Mouse (Mus musculus) testis, adult 2 months (tissue): Measurements from ENCODE around the gene Fry. TPM values are rescaled to one million over a fixed set of nuclear protein-coding genes. Genes with fewer than 3 reads are reported as not detected.

Source experiments
- H3K27ac ChIP-seq: fragments of 200-500 bp; 2 replicates; pipeline ENCODE4 v1.5.1; 2012; ENCODE audit warnings: low read depth, low read length; ENCODE audit not compliant: control insufficient read depth, insufficient read depth
- H3K27me3 ChIP-seq: fragments of 200-500 bp; 2 replicates; pipeline ENCODE4 v1.6.1; 2012; ENCODE audit warnings: mild to moderate bottlenecking, low read length, moderate library complexity; ENCODE audit not compliant: control insufficient read depth, insufficient read depth
- H3K36me3 ChIP-seq: fragments of 200-500 bp; 2 replicates; pipeline ENCODE4 v1.6.1; 2012; ENCODE audit warnings: mild to moderate bottlenecking, low read length; ENCODE audit not compliant: control insufficient read depth, insufficient read depth
- H3K4me1 ChIP-seq: fragments of 200-500 bp; 2 replicates; pipeline ENCODE4 v1.6.1; 2012; ENCODE audit warnings: low read length; ENCODE audit not compliant: control insufficient read depth, insufficient read depth
- H3K4me3 ChIP-seq: fragments of 200-500 bp; 2 replicates; pipeline ENCODE4 v1.5.1; 2012; ENCODE audit warnings: low read depth, mild to moderate bottlenecking, low read length, moderate library complexity, mixed read lengths; ENCODE audit not compliant: control insufficient read depth
- CTCF ChIP-seq: fragments of 200-500 bp; IDR thresholded peaks from 2 replicates; pipeline ENCODE4 v1.5.1; 2012; ENCODE audit warnings: low read depth, mild to moderate bottlenecking, inconsistent platforms, low read length, moderate library complexity; ENCODE audit not compliant: control insufficient read depth, insufficient read depth, insufficient replicate concordance
- POLR2A ChIP-seq: fragments of 200-500 bp; IDR thresholded peaks from 2 replicates; pipeline ENCODE4 v1.6.1; 2012; ENCODE audit warnings: low read depth, mild to moderate bottlenecking, inconsistent platforms, low read length, moderate library complexity; ENCODE audit not compliant: control insufficient read depth
- polyA plus RNA-seq: library from polyadenylated mRNA; depleted of rRNA; stranded (reverse); fragments of >200 nt; gene quantifications from 2 replicates; pipeline ENCODE4 v1.2.3, GENCODE M21; 2012

Fry gene
- polyA plus RNA-seq, 1 experiment, result 8.4 TPM

DNA sequence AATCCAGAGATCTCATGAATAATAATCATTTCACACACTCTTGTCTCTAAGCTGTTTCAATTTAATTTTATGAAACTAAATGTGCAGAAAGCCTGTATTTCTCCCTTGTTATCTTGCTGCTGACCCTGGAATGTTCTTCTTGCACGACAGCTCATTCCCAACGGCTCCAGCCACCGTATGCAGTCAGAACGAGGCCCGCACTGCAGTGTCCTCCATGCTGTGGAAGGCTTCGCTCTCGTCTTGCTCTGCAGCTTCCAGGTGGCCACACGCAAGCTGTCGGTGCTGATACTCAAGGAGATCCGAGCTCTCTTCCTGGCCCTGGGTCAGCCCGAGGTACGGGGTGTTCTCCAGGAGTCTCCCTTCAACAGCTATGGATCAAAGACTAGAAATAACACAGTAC, 270.2 kb downstream of the Fry start:
- H3K36me3 ChIP-seq, result no peaks in the 10 kb centered on the region
- H3K4me3 ChIP-seq, result no peak overlapping the region
- H3K4me1 ChIP-seq, result peaks cover 2% of the 10 kb centered on the region
- peak overlapping the region; percentile 39 for H3K27ac ChIP-seq
- no peak for TF ChIP-seq POLR2A
- no peak for TF ChIP-seq CTCF
- no peaks in the 10 kb centered on the region for H3K27me3 ChIP-seq

DNA sequence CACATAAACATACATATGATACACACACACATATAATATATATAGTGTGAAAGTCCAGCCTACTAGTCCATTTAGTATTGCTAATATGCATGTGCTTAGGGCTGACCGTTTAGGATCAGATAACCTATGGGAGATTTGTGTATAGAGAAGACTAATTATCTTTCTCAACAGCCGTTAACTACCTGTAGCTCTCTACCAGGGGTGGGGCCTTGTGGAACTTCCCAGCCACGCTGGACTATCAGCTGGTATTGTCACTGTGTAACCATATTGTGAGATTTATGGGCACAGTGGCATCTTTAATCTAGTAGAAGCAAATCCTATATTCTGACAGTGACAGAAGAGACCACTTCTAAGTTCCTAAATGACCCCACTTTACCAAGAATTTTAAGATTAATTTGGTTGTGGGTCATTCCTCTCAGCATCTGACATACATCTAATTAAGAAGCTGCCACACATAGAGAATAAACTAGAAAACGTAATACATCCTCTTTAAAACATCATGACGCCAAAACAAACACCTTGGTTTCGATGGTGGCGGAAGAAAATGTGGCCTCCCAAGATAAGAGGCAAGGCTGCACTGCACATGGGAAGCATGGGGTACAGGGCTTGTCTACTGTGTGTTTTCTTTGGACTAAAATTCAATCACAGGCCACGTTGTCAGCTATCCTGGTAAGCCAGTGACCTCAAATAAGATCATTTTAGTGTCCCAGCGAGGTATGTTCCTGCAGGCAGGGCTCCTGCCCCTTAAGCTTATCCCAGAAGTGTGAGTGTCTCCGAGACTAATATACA, 271.3 kb downstream of the Fry start:
- Histone ChIP-seq H3K4me3 (no peak overlapping the region), H3K27ac (no peak overlapping the region), H3K36me3 (no peaks in the 10 kb centered on the region), H3K27me3 (no peaks in the 10 kb centered on the region), H3K4me1 (no peaks in the 10 kb centered on the region)
- TF ChIP-seq CTCF, result no peak
- no peak for TF ChIP-seq POLR2A

DNA sequence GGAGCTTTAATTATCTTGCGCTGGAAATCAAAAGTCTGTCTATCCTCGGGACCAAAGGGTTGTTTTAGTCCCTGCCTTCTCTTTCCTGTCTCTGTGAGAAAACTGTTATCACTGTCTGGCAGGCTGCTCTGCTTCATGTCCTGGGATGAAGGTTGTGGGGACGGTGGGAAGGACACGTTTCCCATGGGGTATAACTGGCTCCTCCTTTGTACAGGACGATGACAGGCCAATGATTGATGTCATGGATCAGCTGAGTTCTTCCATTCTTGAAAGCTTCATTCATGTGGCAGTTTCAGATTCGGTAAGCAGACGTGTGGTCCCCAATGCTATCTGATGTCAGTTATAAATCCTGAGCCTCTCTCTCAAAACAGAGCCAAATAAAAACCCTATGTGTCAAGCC, 272.0 kb downstream of the Fry start:
- Histone ChIP-seq H3K36me3 (no peaks in the 10 kb centered on the region), H3K27ac (no peak overlapping the region), H3K4me3 (no peak overlapping the region), H3K27me3 (no peaks in the 10 kb centered on the region), H3K4me1 (no peaks in the 10 kb centered on the region)
- TF ChIP-seq POLR2A, result no peak
- no peak for TF ChIP-seq CTCF

DNA sequence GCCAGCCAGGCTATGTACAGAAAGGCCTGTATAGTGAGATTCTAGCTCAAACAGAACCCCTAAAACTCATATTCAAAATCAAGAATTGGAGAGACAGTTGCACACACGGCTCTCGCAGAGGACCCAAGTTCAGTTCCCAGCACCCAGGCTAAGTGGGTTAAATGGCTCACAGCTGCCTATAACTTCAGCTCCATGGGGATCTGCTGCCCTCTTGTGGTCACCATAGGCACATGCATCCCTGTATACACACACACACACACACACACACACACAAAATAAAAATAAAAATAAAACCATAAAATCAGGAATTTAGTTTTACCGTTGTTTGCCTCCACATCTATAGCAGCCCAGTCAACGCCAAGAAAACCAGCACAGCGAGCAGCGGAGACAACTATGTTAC, 276.2 kb downstream of the Fry start:
- Histone ChIP-seq H3K4me3 (no peak overlapping the region), H3K27me3 (no peaks in the 10 kb centered on the region), H3K4me1 (no peaks in the 10 kb centered on the region), H3K27ac (no peak overlapping the region), H3K36me3 (no peaks in the 10 kb centered on the region)
- TF ChIP-seq CTCF (peak; percentile 46; the same call in 1 of the 2 replicates), POLR2A (no peak)

GRCm38 (mm10) chr5:150402832-150403447, 284.5 kb downstream of the Fry start:
- Histone ChIP-seq H3K27me3 (no peaks in the 10 kb centered on the region), H3K36me3 (no peaks in the 10 kb centered on the region), H3K4me3 (no peak overlapping the region), H3K27ac (no peak overlapping the region), H3K4me1 (peaks cover 3% of the 10 kb centered on the region; the same call in 1 of the 2 replicates)
- TF ChIP-seq POLR2A (no peak), CTCF (no peak)

DNA sequence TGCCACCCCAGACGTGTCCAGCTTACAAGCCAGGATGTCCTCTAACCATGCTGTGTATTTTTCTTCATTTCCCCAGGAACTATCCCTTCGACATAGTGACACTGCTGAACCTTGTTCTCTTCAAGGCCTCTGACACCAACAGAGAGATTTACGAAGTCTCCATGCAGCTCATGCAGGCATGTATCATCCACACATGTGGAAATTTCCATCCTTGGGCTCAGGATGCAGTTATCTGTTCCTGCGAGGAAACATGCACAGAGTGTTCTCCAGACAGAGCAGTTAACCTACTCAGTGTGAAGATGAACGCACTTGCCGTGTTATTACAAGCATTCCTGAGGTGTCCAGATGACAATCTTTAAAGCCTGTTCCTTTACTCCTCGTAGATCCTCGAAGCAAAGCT, 286.4 kb downstream of the Fry start:
- H3K27me3 ChIP-seq, result no peaks in the 10 kb centered on the region
- H3K27ac ChIP-seq, result no peak overlapping the region
- H3K36me3 ChIP-seq, result no peaks in the 10 kb centered on the region
- TF ChIP-seq POLR2A (no peak), CTCF (no peak)
- H3K4me1 ChIP-seq, result peaks cover 9% of the 10 kb centered on the region
- no peak overlapping the region for H3K4me3 ChIP-seq

DNA sequence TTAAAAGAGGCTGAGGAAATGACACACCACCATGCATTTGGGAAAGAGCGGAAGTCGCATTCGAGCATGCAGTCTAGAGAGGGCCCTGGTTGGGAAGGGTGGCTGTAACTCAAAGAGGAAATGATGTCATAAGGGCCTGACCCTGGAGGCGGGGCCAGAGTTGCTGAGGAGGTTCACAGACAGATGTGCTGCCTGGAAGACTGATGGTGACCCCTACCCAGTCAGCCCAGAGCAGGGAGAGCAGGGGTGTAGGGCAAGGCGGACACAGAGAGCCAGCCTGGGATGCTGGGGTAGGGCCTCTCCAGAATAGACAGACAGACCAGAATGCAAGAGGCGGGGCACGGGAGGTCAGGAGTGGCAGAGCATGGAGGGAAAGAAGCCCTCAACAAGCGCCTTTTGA, 290.5 kb downstream of the Fry start:
- peak; percentile 63; the same call in 1 of the 2 replicates for TF ChIP-seq POLR2A
- TF ChIP-seq CTCF, result no peak
- H3K27me3 ChIP-seq, result no peaks in the 10 kb centered on the region
- peaks cover 11% of the 10 kb centered on the region for H3K4me1 ChIP-seq
- H3K36me3 ChIP-seq, result no peaks in the 10 kb centered on the region
- no peak overlapping the region; the same call in 1 of the 2 replicates for H3K27ac ChIP-seq
- peak overlapping the region; percentile 83 for H3K4me3 ChIP-seq
